Mouse (Mus musculus) fibroblast of lung, adult 2 months (primary cell): ENCODE results near the gene Itgb3.

Experiments
- DNase-seq: peaks from one replicate; pipeline ENCODE4 v3.0.0-alpha.2; 2011; ENCODE audit warnings: low read depth

Gene Itgb3

DNA sequence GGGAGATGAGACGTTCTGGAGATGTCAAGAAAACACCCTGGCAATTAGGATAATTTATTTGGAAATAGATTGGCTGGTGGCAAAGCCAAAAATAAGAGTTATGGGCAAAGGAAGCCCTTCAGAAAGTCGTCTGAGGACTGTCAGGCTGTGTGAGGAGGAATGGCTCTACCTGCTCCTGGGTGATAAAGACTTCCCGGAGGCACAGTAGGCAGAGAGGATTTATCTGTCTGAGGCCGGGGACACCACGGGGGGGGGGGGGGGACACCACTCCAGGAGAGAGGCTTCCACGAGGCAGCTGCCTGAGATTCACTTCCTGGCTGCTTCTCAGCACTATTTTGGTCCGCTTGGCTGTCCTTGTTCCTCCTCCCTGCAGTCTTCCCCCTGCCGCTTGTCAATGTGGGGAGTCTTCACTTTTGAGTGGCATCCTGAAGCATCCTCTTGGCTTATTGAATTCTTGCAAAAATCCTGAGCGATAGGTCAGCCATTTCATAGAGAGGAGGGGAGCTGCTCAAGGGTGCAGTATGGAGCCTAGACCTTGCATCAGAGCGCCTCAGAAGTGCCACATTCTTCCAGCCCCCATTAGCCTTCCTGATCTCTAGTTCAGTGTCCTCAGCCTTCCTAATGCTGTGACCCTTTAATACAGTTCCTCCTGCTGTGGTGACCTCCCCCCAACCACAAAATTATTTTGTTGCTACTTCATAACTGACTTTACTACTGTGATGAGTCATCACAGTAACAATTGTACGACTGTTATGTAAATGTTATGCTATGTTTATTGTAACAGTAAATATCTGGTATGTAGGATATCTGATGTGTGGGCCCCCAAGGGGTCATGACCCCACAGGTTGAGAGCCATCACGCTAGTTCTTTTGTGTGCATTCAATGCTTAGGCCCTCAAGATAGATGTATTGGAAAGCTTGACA is 14.5 kb downstream of the Itgb3 start:
- no peak for DNase-seq

DNA sequence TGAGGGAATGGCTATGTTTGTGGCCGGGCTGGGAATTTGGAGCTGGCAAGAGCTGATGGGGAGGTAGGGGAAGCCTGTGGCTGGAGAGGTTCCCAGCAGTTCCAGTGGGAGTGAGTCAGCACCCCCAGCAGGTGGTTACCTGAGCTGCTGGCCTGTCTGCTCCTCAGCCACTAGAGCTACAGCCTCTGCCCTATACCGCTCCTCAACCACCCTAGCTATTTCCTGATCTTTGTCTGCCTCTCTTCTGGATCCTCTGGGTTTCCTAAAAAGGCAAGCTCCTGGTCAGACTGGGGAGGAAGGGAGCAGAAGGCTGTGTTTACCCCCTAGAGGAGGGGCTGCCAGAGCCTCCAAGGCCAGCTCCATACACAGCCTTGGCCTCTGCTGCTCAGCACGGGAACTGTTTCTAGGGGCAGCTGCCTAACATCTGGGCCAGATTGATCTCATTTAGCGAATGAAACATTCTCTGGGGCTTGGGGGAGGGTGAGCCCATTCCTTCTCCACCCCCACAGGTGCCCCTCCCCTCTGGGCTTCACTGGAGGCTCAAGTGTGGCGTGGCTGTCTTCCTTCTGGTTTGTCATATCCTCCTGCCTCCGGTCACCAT is 17.1 kb downstream of the Itgb3 start:
- peak; percentile 92 for DNase-seq

DNA sequence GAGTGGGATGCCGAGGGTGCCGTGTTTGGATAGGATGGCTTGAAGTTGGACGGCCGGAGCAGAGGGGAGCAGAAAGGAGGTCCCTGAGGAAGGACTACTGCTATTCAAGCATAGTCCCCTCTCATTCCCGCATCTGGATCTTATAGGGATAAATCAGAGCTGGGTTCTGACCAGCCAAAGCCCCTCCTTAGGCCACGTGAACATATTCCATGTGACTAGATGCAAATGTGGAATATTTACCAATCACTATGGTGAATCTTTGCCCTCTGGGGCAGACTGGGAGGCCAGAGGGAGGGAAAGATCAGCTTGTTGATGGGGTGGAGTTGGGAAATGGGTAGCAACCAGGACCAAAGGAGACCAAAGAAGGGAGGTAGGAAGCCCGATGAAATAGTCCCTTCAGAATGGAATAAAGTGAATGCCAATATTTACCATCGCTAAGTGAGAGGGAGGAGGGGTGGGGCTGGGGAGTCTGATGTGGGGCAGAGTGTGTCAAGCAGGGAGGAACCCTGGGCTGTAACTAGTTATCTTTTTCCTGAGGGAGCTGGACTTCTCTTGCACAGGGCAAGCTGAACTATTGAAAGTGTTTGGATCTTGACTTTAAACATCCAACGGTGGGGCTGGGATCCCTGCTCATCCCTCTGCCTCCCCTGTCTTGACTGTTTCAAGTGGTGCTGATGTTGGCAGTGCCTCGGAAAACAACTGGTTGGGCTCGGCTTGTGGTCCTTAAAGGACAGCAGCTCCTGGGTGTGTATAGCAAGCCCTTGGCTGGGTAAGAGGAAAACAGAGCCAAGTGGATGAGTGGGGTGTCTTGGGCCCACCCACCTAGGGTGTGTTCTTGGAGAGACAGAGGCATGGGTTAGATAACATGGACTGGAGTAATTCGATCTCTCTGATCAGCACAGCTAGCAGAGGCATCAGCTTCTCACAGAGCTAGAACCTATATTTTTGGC is 17.9 kb downstream of the Itgb3 start:
- DNase-seq = peak; percentile 88

DNA sequence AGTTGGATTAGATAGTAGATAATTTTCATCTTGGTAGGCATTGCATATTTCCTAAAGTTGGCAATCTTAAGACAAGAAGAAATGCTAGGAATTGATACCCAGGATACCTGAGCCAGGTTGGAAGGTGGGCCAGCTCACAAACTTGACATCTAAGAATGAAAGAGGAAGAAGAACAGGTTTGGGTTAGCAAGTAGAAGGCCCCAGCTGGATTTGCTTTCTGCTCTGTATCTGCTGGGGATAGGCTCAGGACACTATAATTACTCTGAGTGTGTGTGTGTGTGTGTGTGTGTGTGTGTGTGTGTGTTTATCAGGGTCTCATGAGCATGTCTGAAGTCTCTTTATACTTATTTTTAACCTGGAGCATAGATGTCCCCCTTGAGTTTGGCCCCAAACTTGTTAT is 18.8 kb downstream of the Itgb3 start:
- no peak for DNase-seq

DNA sequence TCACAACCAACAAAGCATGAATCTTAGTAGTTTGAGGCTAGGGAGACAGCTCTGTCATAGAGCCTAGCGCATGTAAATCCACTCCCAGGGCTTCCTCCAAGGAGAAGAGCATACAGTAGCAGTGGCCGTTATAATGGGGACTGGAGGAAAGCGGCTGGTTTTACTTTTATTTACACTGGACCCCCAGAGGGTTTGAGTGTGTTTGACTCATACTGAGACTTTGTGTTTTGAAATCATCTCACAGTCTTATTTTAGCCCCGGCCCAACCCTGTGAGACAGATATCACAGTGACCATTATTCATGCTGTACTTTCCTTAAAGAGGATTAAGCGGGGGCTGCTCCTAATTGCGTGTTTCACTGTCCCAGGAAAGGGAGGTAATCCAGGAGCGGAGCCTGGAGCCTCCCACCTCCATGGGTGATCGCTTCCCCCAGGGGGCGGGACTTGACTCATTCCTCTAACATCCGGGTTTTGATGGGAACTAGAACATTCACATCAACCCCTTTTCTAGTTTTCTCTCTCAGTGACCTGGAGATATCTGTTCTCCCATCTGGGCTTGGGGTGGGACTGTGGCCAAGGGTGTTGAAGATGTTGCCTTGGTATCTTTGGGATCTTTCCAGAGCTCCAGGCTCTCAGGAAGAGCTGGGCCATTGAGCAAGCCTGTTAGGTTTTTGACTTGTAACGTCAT is 20.0 kb downstream of the Itgb3 start:
- no peak for DNase-seq

DNA sequence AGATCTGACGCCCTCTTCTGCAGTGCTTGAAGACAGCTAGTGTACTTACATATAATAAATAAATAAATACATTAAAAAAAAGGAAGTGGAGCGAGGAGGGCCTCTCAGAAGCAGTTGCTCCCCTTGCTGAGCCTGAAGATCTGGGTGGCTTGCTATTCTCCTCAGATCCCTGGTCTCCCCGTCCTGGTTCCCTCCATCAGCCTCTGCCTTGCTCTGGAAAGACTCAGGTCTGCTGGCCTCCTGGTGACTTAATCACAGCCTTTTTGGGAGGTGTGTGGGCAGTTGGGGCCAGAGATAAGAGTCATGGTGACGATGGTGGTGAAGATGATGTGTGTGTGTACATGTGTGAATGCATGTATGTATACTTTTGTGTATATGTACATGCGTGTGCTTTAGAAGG is 20.8 kb downstream of the Itgb3 start:
- no peak for DNase-seq

DNA sequence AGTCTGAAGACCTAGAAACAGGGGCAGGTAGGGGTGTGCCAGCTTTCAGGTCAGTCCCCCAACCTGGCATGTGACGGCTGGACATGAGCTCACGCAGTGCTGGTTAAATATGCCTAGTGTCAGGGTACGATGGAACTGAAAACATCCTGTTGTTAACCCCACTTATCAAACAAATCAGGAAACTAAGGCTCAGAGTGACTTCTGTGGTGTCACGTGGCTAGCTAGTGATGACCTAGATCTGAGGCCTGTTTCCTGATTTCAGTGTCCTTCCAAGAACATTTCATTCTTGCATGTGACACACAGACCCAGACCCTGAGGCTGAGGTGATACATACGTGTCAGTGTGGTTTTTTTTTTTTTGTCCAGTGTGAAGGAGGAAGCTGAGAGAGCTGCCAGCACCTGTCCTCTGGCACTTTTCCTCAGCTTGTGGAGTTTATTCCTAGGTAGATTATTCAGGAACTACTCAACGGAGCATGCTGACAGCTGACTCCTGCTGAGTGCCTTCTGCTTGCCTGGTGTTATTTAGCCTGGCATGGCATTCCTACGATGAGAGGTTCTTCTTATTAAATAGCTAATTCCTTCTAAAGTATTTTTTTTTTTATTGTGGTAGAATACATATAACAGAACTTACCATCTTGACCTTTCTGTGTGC is 22.5 kb downstream of the Itgb3 start:
- DNase-seq = no peak

DNA sequence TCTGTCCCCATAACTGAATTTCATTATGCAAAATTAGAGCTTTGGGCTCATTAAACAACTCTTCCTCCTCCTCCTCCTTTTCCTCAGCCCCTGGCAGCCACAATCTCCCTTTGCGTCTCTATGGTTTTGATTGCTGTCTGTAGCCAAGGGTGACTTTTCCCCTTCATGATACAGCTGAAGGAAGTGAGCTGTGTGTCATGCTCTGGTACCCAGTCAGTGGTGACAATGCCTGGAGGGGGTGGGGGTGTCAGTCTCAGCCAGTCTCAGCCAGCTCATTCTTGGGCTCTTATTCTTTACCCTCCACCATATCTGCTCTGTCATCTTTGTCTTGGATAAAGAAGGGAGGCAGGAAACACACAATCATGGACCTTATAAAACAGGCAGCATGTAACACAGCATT is 23.5 kb downstream of the Itgb3 start:
- no peak for DNase-seq

DNA sequence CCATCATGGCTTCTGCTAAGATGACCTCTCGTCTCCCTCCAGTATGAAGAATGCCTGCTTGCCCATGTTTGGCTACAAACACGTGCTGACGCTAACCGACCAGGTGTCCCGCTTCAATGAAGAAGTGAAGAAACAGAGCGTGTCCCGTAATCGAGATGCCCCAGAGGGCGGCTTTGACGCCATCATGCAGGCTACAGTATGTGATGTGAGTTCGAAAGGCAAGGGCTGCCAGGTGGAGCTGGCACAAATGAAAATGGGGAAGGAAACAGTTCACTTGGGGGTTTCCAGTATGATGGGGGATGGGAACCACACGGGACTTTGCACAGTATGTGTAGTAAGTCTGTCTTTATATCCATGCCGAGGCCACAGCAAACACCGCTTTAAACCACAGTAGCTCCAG is 29.2 kb downstream of the Itgb3 start:
- no peak for DNase-seq

DNA sequence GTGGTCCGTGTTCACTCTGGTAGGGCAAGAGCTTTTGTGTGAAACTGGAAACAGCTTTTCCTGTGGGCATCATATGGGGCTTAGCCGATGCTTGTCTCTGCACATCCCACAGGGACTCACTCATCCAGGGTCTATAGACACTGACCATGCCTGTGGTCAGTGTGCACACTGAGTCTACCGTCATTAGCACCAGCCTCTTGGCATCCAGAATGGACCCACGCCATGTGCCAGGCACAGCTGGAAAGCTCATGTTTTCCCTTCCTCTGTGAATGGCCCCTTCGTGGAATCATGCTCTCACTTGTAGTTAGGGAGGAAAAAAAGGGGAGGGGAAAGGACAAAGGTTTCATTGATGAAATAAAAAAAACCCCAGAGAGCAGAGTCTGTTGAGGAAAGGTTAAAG is 30.2 kb downstream of the Itgb3 start:
- no peak for DNase-seq

DNA sequence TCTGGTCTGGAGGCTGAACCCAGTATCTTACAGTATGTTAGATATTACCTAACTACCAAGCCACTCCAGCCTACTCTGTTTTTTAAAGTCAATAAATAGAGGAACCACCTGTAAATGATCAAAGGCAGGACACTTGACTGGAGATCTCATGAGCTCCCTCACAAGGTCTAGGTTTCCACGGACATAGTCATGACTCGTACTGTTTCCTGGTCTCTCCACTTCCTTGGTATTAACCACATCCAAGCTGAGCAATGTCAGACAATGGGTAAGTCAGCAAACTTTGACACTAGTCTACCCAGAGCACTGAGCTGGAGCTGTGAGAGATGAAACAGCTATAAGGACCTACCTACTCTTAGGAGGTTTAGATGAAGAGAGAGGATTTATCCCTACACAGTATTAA is 31.1 kb downstream of the Itgb3 start:
- DNase-seq = no peak

DNA sequence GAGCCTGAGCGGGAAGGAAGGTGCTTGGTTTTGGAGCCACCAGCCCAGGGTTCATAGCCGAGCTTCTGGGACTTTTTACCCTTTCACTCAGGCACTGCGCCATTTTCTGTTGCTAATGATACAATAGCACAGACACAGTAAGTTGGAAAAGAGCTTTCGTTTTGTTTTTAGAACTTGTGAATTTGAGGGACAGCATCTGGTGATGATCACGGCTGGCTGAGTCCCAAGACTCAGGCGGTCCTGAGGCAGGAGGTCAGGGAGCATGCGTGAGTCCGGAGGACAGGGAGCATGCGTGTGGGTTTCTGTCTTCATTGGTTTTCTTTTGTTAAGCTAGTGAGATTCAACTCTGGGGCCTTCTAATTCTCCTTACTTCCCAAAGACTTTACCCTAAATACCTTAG is 31.8 kb downstream of the Itgb3 start:
- DNase-seq = no peak

DNA sequence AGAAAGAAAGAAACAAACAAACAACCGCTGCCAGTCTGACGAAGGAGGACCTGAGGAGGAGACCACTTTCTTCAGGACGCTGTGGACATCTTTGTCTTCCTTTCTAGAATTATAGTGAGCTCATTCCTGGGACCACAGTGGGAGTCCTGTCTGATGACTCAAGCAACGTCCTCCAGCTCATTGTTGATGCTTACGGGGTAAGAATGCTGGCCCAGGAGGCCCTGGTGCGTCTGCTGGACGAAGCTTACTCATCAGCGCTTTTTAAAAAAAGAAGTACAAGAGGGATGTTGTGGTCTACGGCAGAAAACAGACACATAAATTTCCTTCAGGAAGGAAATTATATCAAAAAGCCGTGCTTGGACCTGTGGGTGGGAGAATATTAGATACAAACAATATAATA is 33.1 kb downstream of the Itgb3 start:
- DNase-seq = no peak

DNA sequence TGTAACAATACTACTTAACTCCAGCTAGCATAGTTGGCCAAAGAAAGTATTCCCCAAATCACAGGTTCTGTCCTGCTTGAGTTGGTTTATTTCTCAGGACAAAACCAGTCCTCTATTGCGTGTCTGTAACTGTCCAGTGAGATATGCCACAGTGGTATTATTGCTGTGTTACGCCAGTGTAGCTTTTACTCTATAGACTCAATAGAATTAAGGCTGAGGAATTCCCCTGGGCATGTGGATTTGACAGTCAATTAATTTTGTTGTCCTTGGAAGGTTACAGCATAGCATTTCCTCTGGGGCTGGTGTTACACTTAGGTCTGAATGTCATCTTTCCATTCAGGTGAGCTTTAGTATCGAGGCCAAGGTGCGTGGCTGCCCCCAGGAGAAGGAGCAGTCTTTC is 35.4 kb downstream of the Itgb3 start:
- no peak for DNase-seq

DNA sequence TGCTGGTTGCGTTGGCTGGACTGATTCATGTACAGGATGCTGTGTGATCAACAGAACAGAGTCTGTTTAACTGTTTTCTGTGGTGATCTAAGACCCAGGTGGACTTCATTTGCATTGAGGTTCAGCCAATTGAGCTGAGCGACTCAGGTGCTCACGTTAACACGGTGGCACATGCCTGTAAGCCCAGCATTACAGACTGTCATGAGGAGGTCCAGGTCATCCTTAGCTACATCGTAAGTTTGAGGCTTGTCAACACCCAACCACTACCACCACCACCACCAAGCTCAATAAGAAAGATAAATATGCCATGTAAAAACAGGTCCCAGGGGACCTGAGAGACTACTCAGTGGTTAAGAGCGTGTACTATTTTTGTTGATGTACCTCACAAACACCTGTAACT is 37.6 kb downstream of the Itgb3 start:
- DNase-seq = no peak

DNA sequence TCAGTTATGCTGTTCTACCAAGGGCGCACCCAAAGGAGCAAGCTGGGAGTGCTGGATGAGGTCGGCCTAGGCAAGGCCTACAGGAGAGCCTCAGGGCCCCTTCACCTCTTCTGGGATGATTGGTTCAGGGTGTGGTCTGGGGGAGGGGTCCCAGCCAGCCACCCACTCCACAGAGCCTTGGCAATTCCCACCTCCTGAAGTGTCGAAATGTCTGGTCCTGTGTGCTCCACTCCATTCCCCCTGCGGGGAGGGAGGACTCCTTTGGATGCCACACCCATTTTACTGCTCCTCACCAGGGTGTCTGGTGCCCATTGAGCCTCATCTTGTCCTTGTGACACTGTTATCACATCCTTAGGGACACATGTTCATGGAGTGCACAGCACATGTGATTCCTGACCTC is 38.4 kb downstream of the Itgb3 start:
- DNase-seq = no peak

DNA sequence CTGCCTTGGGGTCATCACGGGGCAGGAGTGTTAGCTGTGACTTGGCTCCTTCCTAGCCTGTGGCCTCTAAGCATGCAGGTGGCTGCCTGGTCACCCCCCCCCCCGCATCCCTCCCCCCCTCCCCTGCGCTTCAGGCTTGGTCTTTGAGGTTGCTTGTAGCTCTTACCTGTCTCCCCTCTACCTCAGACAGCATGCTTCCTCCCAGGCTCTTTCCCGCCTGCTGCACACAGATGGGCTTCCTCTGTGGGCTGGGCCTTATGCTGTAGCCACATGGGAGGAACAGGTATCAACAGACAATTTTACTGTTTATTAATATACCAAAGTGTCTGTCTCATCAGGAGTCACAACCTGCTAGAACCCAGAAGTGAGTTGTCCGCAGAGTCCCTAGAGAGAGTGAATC is 38.8 kb downstream of the Itgb3 start:
- DNase-seq = no peak

DNA sequence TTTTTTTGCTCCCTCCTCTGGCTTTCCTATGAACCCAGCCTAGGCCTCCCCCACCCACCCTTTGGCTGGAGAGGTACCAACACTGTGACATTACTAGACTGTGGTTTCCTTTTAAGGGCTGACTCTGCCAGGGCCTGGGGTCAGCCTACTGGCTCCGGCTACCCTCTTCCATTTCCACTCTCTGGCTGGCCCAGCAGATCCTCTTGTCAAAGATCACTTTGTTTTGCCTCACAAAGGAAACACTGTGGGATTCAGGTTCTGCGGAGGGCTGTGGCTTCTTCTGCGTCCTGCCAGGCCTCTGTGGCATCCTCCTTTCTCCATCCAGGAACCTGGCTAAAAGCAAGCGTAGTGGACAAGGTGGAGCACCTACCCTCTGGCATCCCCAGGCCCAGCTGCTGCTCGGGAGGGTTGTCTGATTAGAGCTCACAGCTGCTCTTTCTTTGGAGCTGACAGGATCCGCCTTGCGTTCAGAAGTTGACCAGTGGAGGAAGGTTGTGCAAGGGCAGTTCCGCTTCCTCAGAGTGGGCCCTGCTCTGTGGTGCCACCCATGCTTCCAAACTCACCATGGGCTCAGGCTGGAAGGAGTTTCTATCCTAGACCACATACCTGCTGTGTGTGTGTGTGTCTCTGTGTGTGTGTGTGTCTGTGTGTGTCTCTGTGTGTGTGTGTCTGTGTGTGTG is 39.5 kb downstream of the Itgb3 start:
- peak; percentile 57 for DNase-seq

DNA sequence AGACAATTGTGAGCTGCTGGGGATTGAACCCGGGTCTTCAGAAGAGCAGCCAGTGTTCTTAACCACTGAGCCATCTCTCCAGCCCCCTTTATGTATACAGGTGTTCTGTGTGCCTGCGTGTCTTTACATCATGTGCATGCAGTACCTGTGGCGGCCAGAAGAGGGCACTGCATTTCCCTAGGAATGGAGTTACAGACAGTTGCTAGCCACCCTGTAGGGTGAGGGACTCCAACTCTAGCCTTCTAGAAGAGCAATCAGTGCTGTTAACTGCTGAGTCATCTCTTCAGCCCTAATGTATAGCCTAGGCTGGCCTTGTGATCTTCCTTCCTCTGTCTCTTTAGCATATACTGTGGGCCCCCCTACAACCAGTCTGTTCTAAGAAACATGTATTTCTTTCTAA is 40.8 kb downstream of the Itgb3 start:
- no peak for DNase-seq

DNA sequence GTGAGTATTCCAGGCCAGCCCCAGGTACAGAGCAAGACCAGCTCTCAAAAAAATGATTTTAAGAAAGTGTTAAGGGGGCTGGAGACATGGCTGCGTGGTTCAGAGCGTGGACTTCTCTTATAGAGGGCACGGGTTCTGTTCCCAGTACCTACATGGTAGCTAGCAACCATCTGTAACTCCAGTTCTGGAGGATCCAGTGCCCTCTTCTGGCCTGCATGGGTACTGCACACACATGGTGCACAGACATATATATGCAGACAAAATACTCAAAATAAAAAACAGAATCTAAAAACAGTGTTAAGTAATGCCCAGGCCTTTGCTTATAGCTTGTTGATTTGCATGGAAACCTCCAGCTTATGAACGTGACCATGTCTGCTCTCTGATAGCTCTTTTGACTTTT is 52.8 kb downstream of the Itgb3 start:
- DNase-seq = no peak

DNA sequence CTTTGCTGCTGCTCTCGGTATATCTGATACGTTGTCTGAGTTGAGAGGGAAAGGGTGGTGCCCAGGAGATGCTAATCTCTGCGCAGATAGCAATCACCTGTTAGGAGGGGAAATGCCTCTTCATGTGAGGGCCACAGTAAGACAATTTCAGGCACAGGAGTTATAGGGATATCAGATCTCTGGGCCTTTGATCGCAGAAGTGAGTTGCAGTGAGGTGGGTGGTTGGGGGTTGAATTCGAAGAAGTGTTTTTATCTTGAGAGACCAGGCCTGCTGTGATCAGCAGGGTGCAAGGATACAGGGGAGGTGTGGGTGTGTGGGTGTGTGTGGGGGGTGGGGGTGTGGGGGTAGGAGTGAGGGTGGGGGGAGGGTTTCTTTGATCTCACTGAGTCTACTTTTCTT is 53.3 kb downstream of the Itgb3 start:
- DNase-seq = no peak
